Mouse (Mus musculus) G1E (cell line): ENCODE measurements at regions not wholly inside any gene's neighbourhood (a gene's known extent, or its start where the extent isn't known, plus 50 kb on each side); places are given as distances from the start of the nearest gene placed in this dataset.

Source experiments
- ATAC-seq: 2 replicates; pipeline ENCODE4 v1.8.0; 2016; ENCODE audit warnings: mild to moderate bottlenecking; ENCODE audit not compliant: insufficient number of reproducible peaks, poor library complexity, low FRiP score, severe bottlenecking; ENCODE audit errors: extremely low read depth
- DNase-seq: peaks from one replicate; pipeline ENCODE4 v3.0.0; 2012; ENCODE audit warnings: low spot score
- H3K27me3 ChIP-seq: 2 replicates; pipeline ENCODE4 v1.6.1; 2012; ENCODE audit warnings: mild to moderate bottlenecking, low read length, inconsistent platforms; ENCODE audit not compliant: insufficient read depth
- H3K36me3 ChIP-seq: replicated peaks from 2 replicates; pipeline ENCODE3; 2012; ENCODE audit warnings: mild to moderate bottlenecking, inconsistent platforms
- H3K4me1 ChIP-seq: 2 replicates; pipeline ENCODE4 v1.6.1; 2012; ENCODE audit warnings: low read depth, low read length, inconsistent platforms, mixed read lengths; ENCODE audit not compliant: insufficient read depth
- H3K4me3 ChIP-seq: 2 replicates; pipeline ENCODE4 v1.5.1; 2012; ENCODE audit warnings: low read depth, mild to moderate bottlenecking, inconsistent platforms, low read length, moderate library complexity, mixed read lengths
- H3K9me3 ChIP-seq: replicated peaks from 2 replicates; pipeline ENCODE4 v1.6.1; 2012; ENCODE audit warnings: inconsistent platforms
- CTCF ChIP-seq: IDR thresholded peaks from 2 replicates; pipeline ENCODE4 v1.5.1; 2012; ENCODE audit warnings: low read depth, low read length, inconsistent platforms, mixed read lengths
- GATA1 ChIP-seq: IDR thresholded peaks from 2 replicates; pipeline ENCODE4 v1.6.1; 2012; ENCODE audit warnings: borderline replicate concordance, low read length, inconsistent platforms, mixed read lengths
- GATA2 ChIP-seq: IDR thresholded peaks from 2 replicates; pipeline ENCODE4 v1.6.1; 2012; ENCODE audit warnings: low read depth, low read length, inconsistent platforms, borderline replicate concordance
- POLR2AphosphoS5 ChIP-seq: IDR thresholded peaks from 2 replicates; pipeline ENCODE4 v1.6.1; 2012; ENCODE audit warnings: low read depth, low read length, inconsistent platforms; ENCODE audit not compliant: insufficient replicate concordance
- TAL1 ChIP-seq: conservative IDR thresholded peaks from 2 replicates; pipeline ENCODE4 v1.6.1; 2012; ENCODE audit warnings: low read depth, low read length, inconsistent platforms, mixed read lengths

DNA sequence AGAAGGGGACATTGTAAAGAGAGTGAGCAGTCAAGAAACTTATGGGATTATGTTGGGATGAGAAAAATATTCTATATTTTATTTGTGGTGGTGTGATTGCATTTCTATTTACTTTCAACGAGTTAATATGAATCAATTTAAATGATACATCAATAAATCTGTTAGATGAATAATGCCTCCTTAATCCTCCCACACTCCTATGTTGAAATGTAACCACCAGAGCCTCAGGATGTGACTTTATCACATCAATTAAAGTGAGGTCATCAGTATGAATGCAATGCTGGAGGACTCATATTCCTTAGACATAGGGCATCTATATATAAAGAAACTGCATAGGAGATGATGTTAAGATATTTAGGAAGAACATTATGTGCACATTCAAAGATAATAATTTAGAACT, 1195.3 kb upstream of the Cited2 start:
- Histone ChIP-seq H3K4me3 (no peak overlapping the region), H3K9me3 (no peaks in the 10 kb centered on the region), H3K27me3 (no peaks in the 10 kb centered on the region), H3K4me1 (no peaks in the 10 kb centered on the region), H3K36me3 (no peaks in the 10 kb centered on the region)
- no peak for ATAC-seq
- no peak for DNase-seq
- TF ChIP-seq TAL1 = no peak
- TF ChIP-seq GATA2 = no peak
- TF ChIP-seq CTCF = no peak
- TF ChIP-seq GATA1 = no peak

DNA sequence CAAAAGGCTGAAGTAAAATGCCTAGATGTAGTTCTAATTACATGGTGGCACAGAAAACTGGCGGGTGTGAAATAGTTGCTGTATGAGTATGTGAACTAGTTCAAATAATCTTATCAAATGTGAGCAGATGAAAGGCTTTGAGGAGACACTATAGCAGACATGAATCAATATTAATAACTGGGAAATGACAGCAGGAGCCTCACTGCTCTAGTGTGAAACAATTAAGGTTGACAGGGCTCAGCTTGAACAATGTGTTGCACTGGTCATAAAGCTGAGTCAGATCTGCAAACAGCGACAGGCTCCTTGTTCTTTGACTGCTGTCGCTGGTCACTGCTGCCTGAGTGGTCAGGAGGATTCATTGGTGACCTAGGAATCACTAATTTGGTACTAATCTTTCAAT, 1185.4 kb upstream of the Cited2 start:
- no peak overlapping the region for H3K4me3 ChIP-seq
- no peak for TF ChIP-seq GATA2
- no peak for TF ChIP-seq POLR2AphosphoS5
- TF ChIP-seq GATA1 = no peak
- no peak for TF ChIP-seq TAL1
- H3K9me3 ChIP-seq = no peaks in the 10 kb centered on the region
- no peak for DNase-seq
- ATAC-seq = no peak
- H3K4me1 ChIP-seq = peaks cover 6% of the 10 kb centered on the region
- no peaks in the 10 kb centered on the region for H3K27me3 ChIP-seq
- no peaks in the 10 kb centered on the region for H3K36me3 ChIP-seq

DNA sequence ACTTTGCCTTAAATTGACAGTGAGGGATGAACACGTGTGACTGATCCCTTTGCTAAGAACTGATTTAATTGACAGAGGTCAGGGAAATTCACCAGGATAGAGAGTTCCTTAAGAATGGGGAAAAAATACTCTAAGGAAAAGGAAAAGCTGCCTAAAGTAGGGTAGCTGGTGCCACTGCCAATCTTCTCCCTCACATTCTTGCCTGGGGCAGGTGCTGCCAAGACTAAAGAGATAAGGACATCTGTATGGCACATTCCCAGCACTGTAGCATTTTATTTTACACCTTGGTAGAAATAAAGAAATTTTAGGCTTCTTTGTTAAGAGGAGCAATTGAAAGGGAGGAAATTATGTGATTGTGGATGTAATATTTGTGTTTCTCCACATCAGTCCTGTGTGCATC, 1184.6 kb upstream of the Cited2 start:
- peaks cover 6% of the 10 kb centered on the region for H3K4me1 ChIP-seq
- H3K9me3 ChIP-seq = no peaks in the 10 kb centered on the region
- no peak for TF ChIP-seq CTCF
- TF ChIP-seq POLR2AphosphoS5 = no peak
- no peak for TF ChIP-seq GATA2
- TF ChIP-seq TAL1 = no peak
- no peak for TF ChIP-seq GATA1
- DNase-seq (no peak), ATAC-seq (no peak)
- H3K27me3 ChIP-seq = no peaks in the 10 kb centered on the region
- no peaks in the 10 kb centered on the region for H3K36me3 ChIP-seq
- no peak overlapping the region for H3K4me3 ChIP-seq

DNA sequence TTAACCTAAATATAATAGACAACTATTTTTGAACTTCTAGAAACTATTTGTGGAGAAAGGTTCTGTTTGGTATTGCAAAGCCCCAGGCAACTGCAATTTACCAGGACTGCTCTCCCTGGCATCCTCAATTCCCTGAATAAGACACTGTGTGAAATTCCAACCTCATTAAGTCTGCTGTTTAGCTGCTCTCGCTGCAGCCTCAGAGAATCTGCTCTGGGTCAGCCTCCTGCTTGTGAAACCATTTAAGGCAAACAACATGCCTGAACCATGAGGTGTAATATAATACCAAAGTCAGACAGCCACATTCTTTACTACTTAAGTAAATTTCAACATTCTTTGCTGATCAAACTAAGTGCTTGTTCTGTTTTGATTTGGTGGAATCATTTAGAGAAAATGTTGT, 1177.6 kb upstream of the Cited2 start:
- DNase-seq (no peak), ATAC-seq (no peak)
- TF ChIP-seq POLR2AphosphoS5 = no peak
- TF ChIP-seq GATA2 = no peak
- TF ChIP-seq GATA1 = no peak
- TF ChIP-seq TAL1 = no peak
- no peak for TF ChIP-seq CTCF
- no peaks in the 10 kb centered on the region for H3K27me3 ChIP-seq
- H3K4me1 ChIP-seq = peaks cover 3% of the 10 kb centered on the region
- no peak overlapping the region for H3K4me3 ChIP-seq
- H3K36me3 ChIP-seq = no peaks in the 10 kb centered on the region
- H3K9me3 ChIP-seq = no peaks in the 10 kb centered on the region

DNA sequence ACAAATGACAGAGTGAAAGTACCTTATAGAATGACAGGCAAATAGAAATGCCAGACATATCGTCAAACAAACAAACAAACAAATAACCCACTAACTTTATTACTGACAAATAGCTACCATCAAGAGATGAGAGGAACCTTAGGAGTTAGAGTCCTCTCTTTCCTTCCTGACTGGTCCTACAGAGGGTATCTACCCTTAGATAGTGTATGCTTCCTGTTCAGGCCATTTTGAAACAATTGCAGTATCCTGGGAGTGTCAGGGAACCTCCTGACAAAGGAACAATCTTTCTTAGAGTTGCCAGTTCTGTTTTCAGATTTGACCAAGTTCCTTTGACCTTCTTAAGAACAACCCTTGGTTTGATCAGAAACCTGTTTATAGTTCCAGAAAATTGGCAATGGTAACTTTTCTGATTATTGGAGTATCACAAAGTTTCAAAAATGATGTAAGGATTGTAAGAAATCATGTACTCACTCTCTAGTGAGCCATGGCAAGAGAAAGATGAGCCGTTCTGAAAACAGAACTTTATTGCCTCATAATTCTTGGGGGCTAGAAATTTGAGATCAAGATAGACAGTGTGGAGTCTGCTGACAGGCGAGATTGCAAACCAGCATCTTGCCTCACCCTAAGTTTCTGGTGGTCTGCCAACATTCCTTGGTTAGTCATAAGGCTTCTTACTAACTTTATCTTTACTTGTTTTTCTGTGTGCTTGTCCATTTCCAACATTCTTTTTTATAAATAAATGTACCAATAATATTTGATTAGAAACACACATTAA, 1170.0 kb upstream of the Cited2 start:
- H3K27me3 ChIP-seq = no peaks in the 10 kb centered on the region
- no peaks in the 10 kb centered on the region for H3K4me1 ChIP-seq
- ATAC-seq (no peak), DNase-seq (no peak)
- H3K4me3 ChIP-seq = no peak overlapping the region
- H3K36me3 ChIP-seq = no peaks in the 10 kb centered on the region
- no peaks in the 10 kb centered on the region for H3K9me3 ChIP-seq
- no peak for TF ChIP-seq GATA2
- no peak for TF ChIP-seq GATA1
- no peak for TF ChIP-seq CTCF
- TF ChIP-seq POLR2AphosphoS5 = no peak
- TF ChIP-seq TAL1 = no peak

DNA sequence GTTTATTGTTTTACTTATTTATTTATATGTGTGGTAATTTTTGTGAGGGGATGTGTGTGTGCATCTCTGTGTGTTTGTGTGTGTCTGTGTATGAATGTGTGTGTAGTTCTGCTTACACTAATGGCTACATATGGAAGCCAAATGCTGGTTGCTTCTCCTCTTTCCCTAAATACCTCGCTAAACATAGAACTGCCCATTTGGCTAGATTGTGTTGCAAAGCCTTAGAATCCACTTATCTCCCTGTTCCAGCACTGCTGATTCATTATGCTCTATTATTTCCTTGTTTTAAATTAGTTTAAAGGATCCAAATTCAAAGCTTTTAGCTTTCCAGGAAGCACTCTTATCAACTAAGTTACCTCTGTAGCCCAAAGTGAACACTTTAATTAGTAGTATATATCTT, 1148.5 kb upstream of the Cited2 start:
- Histone ChIP-seq H3K36me3 (no peaks in the 10 kb centered on the region), H3K4me3 (no peak overlapping the region), H3K4me1 (peaks cover 7% of the 10 kb centered on the region; the same call in 1 of the 2 replicates), H3K9me3 (no peaks in the 10 kb centered on the region), H3K27me3 (no peaks in the 10 kb centered on the region)
- no peak for DNase-seq
- TF ChIP-seq CTCF (no peak), GATA2 (no peak), GATA1 (no peak), TAL1 (no peak), POLR2AphosphoS5 (no peak)
- peak; percentile 45; the same call in 1 of the 2 replicates for ATAC-seq

DNA sequence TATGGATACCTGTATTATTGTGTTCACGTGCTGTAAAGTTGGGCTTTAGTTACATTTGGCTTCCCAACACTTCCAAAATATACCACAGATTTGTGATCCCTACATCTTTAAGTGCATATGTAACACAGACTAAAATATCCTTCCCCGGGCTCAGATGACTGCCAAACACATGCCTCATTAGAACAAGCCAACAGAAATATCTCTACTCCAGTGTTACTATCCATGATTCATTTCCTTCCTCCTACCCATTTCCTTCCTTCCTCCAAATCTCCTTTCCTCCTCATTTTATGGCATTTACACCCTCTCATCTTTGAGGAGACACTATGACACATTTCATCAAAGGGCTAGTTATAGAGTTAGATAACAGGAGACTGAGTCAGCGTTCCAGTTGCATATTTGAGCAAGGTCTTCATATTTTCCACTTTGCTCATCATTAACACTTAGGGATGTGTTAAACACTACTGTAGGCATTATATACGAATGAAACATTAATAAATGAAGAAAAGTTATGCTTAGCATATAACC, 1144.4 kb upstream of the Cited2 start:
- TF ChIP-seq TAL1 = no peak
- TF ChIP-seq GATA2 = no peak
- no peak for TF ChIP-seq CTCF
- no peak for TF ChIP-seq GATA1
- no peak for TF ChIP-seq POLR2AphosphoS5
- Histone ChIP-seq H3K9me3 (no peaks in the 10 kb centered on the region), H3K4me1 (peaks cover 12% of the 10 kb centered on the region), H3K4me3 (no peak overlapping the region), H3K27me3 (no peaks in the 10 kb centered on the region), H3K36me3 (no peaks in the 10 kb centered on the region)
- DNase-seq (no peak), ATAC-seq (no peak)
